Mouse (Mus musculus) forebrain, postnatal 0 days (tissue): ENCODE measurements around the gene Hormad1. TPM values are rescaled to one million over a fixed set of nuclear protein-coding genes. Genes with fewer than 3 reads are reported as not detected.
A peak's percentile ranks its signal among the peaks of the same experiment; 100 is the strongest.

ENCODE experiments used
- ATAC-seq: fragments of 200-750 bp; cut with Nextera tagmentation; 2 replicates; pipeline ENCODE4 v1.8.0; 2017; ENCODE audit warnings: mild to moderate bottlenecking, moderate library complexity
- DNase-seq: peaks from one replicate; pipeline ENCODE4 v3.0.0-alpha.2; 2015
- H3K27ac ChIP-seq: fragments of 300-500 bp; sonication (generic); 2 replicates; pipeline ENCODE4 v1.5.1; 2014; ENCODE audit warnings: low read depth, mild to moderate bottlenecking, antibody characterized with exemption, low read length, moderate library complexity, mixed read lengths
- H3K27me3 ChIP-seq: fragments of 300-500 bp; sonication (generic); 2 replicates; pipeline ENCODE4 v1.6.1; 2014; ENCODE audit warnings: mild to moderate bottlenecking, low read length, mixed read lengths; ENCODE audit not compliant: insufficient read depth
- H3K36me3 ChIP-seq: fragments of 300-500 bp; sonication (generic); 2 replicates; pipeline ENCODE4 v1.6.1; 2014; ENCODE audit warnings: mild to moderate bottlenecking, moderate library complexity; ENCODE audit not compliant: insufficient read depth
- H3K4me1 ChIP-seq: fragments of 300-500 bp; sonication (generic); 2 replicates; pipeline ENCODE4 v1.6.1; 2014; ENCODE audit warnings: antibody characterized with exemption; ENCODE audit not compliant: insufficient read depth
- H3K4me2 ChIP-seq: fragments of 300-500 bp; sonication (generic); 2 replicates; pipeline ENCODE4 v1.6.1; 2014; ENCODE audit warnings: low read depth, mild to moderate bottlenecking, moderate library complexity
- H3K4me3 ChIP-seq: fragments of 300-500 bp; sonication (generic); 2 replicates; pipeline ENCODE4 v1.5.1; 2014; ENCODE audit warnings: low read depth, low read length, mixed read lengths
- H3K9ac ChIP-seq: fragments of 300-500 bp; sonication (generic); 2 replicates; pipeline ENCODE4 v1.6.1; 2014; ENCODE audit warnings: mild to moderate bottlenecking
- H3K9me3 ChIP-seq: fragments of 300-500 bp; sonication (generic); 2 replicates; pipeline ENCODE4 v1.6.1; 2016; ENCODE audit warnings: low read length
- CTCF ChIP-seq: sonication (generic); IDR thresholded peaks from 2 replicates; pipeline ENCODE4 v1.5.1; 2016; ENCODE audit warnings: antibody characterized with exemption, control low read depth, low read depth
- WGBS: fragments of 180-500 bp; shearing (Covaris S2); extraction: QIAGEN DNeasy Blood & Tissue Kit; methylation state at CpG from one replicate; pipeline ENCODE4 v1.1.7; 2014; 5-methylcytosine and 5-hydroxymethylcytosine counted together
- polyA plus RNA-seq: library from polyadenylated mRNA; unstranded; fragments of >200 nt; fragmentation: Nextera tagmentation; extraction: Ambion mirVana; gene quantifications from 2 replicates; pipeline ENCODE4 v1.2.1, GENCODE M21; 2015
- total RNA-seq: library from RNA; depleted of rRNA; stranded (reverse); fragments of >200 nt; gene quantifications from 2 replicates; pipeline ENCODE4 v1.2.3, GENCODE M21; 2014; rRNA removed

Gene Hormad1
- not detected in 2 replicates for total RNA-seq
- not detected in 2 replicates for polyA plus RNA-seq

- WGBS: 92% methylated on average over 27 of the region's 27 CpGs
- Histone ChIP-seq H3K9ac (no peak within 1 kb of the TSS), H3K36me3 (no peaks in the 10 kb centered on the region), H3K4me1 (no peaks in the 10 kb centered on the region), H3K4me2 (no peak within 1 kb of the TSS), H3K9me3 (no peaks in the 10 kb centered on the region), H3K4me3 (no peak within 1 kb of the TSS), H3K27ac (no peak within 1 kb of the TSS), H3K27me3 (no peaks in the 10 kb centered on the region)
- DNase-seq: no peak
- ATAC-seq: no peak
- TF ChIP-seq CTCF: no peak
These were observed at the start of gene Hormad1 for GRCm38 (mm10) chr3:95559437-95559836. Gene Hormad1, plus strand, starts transcription at chr3:95559677.

- 79% methylated on average over 9 of the region's 9 CpGs for WGBS
- Histone ChIP-seq H3K4me1 (no peaks in the 10 kb centered on the region), H3K4me3 (no peak overlapping the region), H3K9ac (no peak overlapping the region), H3K27me3 (no peaks in the 10 kb centered on the region), H3K27ac (no peak overlapping the region), H3K9me3 (no peaks in the 10 kb centered on the region), H3K4me2 (no peak overlapping the region), H3K36me3 (0 out of 2 replicates have a peak, but pooled peaks cover 6% of the 10 kb centered on the region)
- no peak for ATAC-seq
- DNase-seq: no peak
- TF ChIP-seq CTCF: no peak
These were observed 47.8 kb upstream of the Hormad1 start for GRCm38 (mm10) chr3:95511611-95512180.

- no peak for ATAC-seq
- WGBS: 95% methylated on average over 3 of the region's 3 CpGs
These were observed 42.8 kb upstream of the Hormad1 start for GRCm38 (mm10) chr3:95516614-95517041.

GRCm38 (mm10) chr3:95517493-95517898, 42.0 kb upstream of the Hormad1 start:
- H3K9ac ChIP-seq: no peak overlapping the region
- WGBS: 14% methylated on average over 10 of the region's 10 CpGs
- DNase-seq: peak; percentile 91
- H3K27me3 ChIP-seq: no peaks in the 10 kb centered on the region
- H3K9me3 ChIP-seq: no peaks in the 10 kb centered on the region
- H3K36me3 ChIP-seq: no peaks in the 10 kb centered on the region
- ATAC-seq: peak; percentile 92
- H3K4me3 ChIP-seq: no peak overlapping the region
- no peak overlapping the region for H3K27ac ChIP-seq
- H3K4me2 ChIP-seq: no peak overlapping the region
- peak; percentile 91 for TF ChIP-seq CTCF
- no peaks in the 10 kb centered on the region for H3K4me1 ChIP-seq

More at GRCm38 (mm10) chr3:95516614-95517041, 42.8 kb upstream of the Hormad1 start:
- Histone ChIP-seq H3K4me3 (no peak overlapping the region), H3K9ac (no peak overlapping the region), H3K27ac (no peak overlapping the region), H3K9me3 (no peaks in the 10 kb centered on the region), H3K27me3 (no peaks in the 10 kb centered on the region), H3K4me1 (no peaks in the 10 kb centered on the region), H3K36me3 (no peaks in the 10 kb centered on the region), H3K4me2 (no peak overlapping the region)
- DNase-seq: no peak
- no peak for TF ChIP-seq CTCF

- Histone ChIP-seq H3K9me3 (no peaks in the 10 kb centered on the region), H3K4me3 (no peak overlapping the region), H3K4me1 (no peaks in the 10 kb centered on the region), H3K4me2 (no peak overlapping the region), H3K27me3 (no peaks in the 10 kb centered on the region), H3K27ac (no peak overlapping the region), H3K36me3 (no peaks in the 10 kb centered on the region), H3K9ac (no peak overlapping the region)
- no peak for ATAC-seq
- no peak for TF ChIP-seq CTCF
- no peak for DNase-seq
- WGBS: 80% methylated on average over 7 of the region's 7 CpGs
These were observed 40.6 kb upstream of the Hormad1 start for GRCm38 (mm10) chr3:95518891-95519290.

GRCm38 (mm10) chr3:95519315-95519714, 40.2 kb upstream of the Hormad1 start:
- Histone ChIP-seq H3K4me2 (no peak overlapping the region), H3K4me3 (no peak overlapping the region), H3K36me3 (no peaks in the 10 kb centered on the region), H3K4me1 (no peaks in the 10 kb centered on the region), H3K9me3 (no peaks in the 10 kb centered on the region), H3K27me3 (no peaks in the 10 kb centered on the region), H3K27ac (no peak overlapping the region), H3K9ac (no peak overlapping the region)
- no peak for ATAC-seq
- no peak for TF ChIP-seq CTCF
- 91% methylated on average over 2 of the region's 2 CpGs for WGBS
- DNase-seq: no peak

GRCm38 (mm10) chr3:95520100-95520499, 39.4 kb upstream of the Hormad1 start:
- Histone ChIP-seq H3K36me3 (no peaks in the 10 kb centered on the region), H3K4me1 (no peaks in the 10 kb centered on the region), H3K9me3 (no peaks in the 10 kb centered on the region), H3K9ac (no peak overlapping the region), H3K27ac (no peak overlapping the region), H3K4me3 (no peak overlapping the region), H3K4me2 (no peak overlapping the region), H3K27me3 (no peaks in the 10 kb centered on the region)
- WGBS: 89% methylated on average over 3 of the region's 3 CpGs
- TF ChIP-seq CTCF: no peak
- ATAC-seq (no peak), DNase-seq (no peak)
